Mouse (Mus musculus) lung, adult 2 months (tissue): ENCODE measurements around the gene Sipa1l1. TPM values are rescaled to one million over a fixed set of nuclear protein-coding genes. Genes with fewer than 3 reads are reported as not detected.

Experiments used
- DNase-seq: peaks from one replicate; pipeline ENCODE4 v3.0.0; 2022
- H3K4me1 ChIP-seq: fragments of 200-500 bp; 2 replicates; pipeline ENCODE4 v1.6.1; 2011; ENCODE audit warnings: low read length; ENCODE audit not compliant: control insufficient read depth, insufficient read depth
- H3K4me3 ChIP-seq: fragments of 200-500 bp; replicated peaks from 2 replicates; pipeline ENCODE3; 2011; ENCODE audit warnings: low read depth, mild to moderate bottlenecking, control low read depth, low read length; ENCODE audit errors: extremely low read depth
- CTCF ChIP-seq: fragments of 200-500 bp; IDR thresholded peaks from 2 replicates; pipeline ENCODE4 v1.5.1; 2011; ENCODE audit warnings: mild to moderate bottlenecking, low read length, control low read depth; ENCODE audit not compliant: insufficient read depth
- POLR2A ChIP-seq: fragments of 200-500 bp; IDR thresholded peaks from 2 replicates; pipeline ENCODE4 v1.6.1; 2011; ENCODE audit warnings: low read depth, mild to moderate bottlenecking, control low read depth, low read length, borderline replicate concordance; ENCODE audit errors: extremely low read depth
- WGBS: fragments of 180-500 bp; shearing (Covaris S2); methylation state at CpG from one replicate; pipeline ENCODE4 v1.1.7; 2018; 5-methylcytosine and 5-hydroxymethylcytosine counted together
- polyA plus RNA-seq: library from polyadenylated mRNA; depleted of rRNA; stranded (reverse); fragments of >200 nt; gene quantifications from 2 replicates; pipeline ENCODE4 v1.2.3, GENCODE M21; 2012

Gene Sipa1l1
- polyA plus RNA-seq, 1 experiment: 26.9 TPM

GRCm38 (mm10) chr12:82448129-82448815 lies 279.2 kb downstream of the Sipa1l1 start:
- no peak for DNase-seq
- 0 out of 2 replicates have a peak, but pooled peaks cover 5% of the 10 kb centered on the region for H3K4me1 ChIP-seq
- no peak for TF ChIP-seq POLR2A
- TF ChIP-seq CTCF: no peak
- H3K4me3 ChIP-seq: no peak overlapping the region
- 67% methylated on average over 9 of the region's 9 CpGs for WGBS

DNA sequence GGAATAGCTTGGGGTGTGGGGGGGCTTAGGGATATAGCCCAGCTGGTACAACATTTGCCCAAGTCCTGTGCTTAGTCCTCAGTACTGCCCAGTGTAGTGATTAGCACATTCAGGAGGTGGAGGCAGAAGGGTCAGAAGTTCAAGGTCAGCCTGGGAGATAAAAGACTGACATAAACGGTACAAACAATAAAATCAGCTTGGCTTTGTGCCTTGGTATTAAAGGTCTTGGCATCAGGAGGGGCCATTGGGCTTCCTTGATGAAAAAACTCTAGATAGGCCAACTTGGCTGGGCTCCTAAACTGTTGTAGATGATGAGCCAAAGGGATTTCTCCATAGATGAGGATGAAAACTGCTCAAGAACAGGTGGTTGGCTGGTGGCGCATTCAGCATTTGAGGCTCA lies 283.3 kb downstream of the Sipa1l1 start:
- Histone ChIP-seq H3K4me1 (0 out of 2 replicates have a peak, but pooled peaks cover 5% of the 10 kb centered on the region), H3K4me3 (no peak overlapping the region)
- no peak for DNase-seq
- TF ChIP-seq POLR2A (no peak), CTCF (no peak)
- 64% methylated on average over 2 of the region's 2 CpGs for WGBS

- no peak overlapping the region for H3K4me3 ChIP-seq
- no peak for DNase-seq
- WGBS: 51% methylated on average over 6 of the region's 6 CpGs
- no peaks in the 10 kb centered on the region for H3K4me1 ChIP-seq
- TF ChIP-seq POLR2A (no peak), CTCF (no peak)
Measured at GRCm38 (mm10) chr12:82454415-82454814, 285.3 kb downstream of the Sipa1l1 start.

- Histone ChIP-seq H3K4me1 (no peaks in the 10 kb centered on the region), H3K4me3 (no peak overlapping the region)
- WGBS: 76% methylated on average over 10 of the region's 10 CpGs
- TF ChIP-seq CTCF: no peak
- TF ChIP-seq POLR2A: no peak
- DNase-seq: no peak
Measured at GRCm38 (mm10) chr12:82455700-82456413, 286.7 kb downstream of the Sipa1l1 start.

DNA sequence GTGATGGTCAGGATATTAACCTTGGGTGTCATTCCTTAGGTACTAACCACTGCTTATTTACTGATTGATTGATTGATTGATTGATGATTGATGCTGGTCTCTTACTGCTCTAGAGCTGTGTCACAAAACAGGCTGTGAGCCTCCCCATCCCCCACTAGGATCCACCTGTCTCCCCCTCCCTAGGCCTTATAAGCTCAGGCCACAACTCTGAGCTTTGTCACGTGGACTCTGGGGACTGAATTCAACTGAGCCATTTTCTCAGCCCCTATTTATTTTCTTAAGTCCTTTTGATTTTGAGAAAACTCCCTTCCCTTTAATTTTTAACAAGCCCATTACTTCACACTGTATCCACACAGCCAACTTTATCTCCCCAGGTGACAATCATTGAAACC lies 287.3 kb downstream of the Sipa1l1 start:
- WGBS: 80% methylated on average over 1 of the region's 1 CpGs
- no peak for DNase-seq
- no peak for TF ChIP-seq POLR2A
- TF ChIP-seq CTCF: no peak

DNA sequence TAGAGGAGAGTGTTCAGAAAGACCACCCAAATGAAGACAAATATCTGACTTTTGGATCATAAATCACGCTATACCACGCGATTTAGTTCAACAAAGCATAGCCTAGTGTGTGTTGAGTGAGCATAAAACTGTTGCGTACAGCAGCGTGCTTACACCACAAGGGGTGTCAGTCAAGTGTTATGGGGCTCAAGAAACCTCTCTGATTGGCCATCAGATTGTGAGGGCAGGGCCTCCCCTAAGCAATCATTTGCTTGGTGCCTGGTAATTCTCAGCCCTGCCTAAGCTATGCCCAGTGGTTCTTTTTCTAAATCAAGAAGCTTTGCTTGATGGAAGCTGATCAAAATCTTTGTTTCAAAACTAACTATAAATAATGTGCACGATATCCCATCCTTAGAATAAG lies 288.5 kb downstream of the Sipa1l1 start:
- H3K4me3 ChIP-seq: no peak overlapping the region
- H3K4me1 ChIP-seq: no peaks in the 10 kb centered on the region
- 90% methylated on average over 6 of the region's 6 CpGs for WGBS
- no peak for DNase-seq
- no peak for TF ChIP-seq CTCF
- no peak for TF ChIP-seq POLR2A

More for the DNA sequence above, 287.3 kb downstream of the Sipa1l1 start:
- Histone ChIP-seq H3K4me3 (no peak overlapping the region), H3K4me1 (no peaks in the 10 kb centered on the region)

- no peaks in the 10 kb centered on the region for H3K4me1 ChIP-seq
- WGBS: 88% methylated on average over 8 of the region's 8 CpGs
- DNase-seq: no peak
- no peak for TF ChIP-seq CTCF
- TF ChIP-seq POLR2A: no peak
- H3K4me3 ChIP-seq: no peak overlapping the region
Measured at GRCm38 (mm10) chr12:82458017-82458416, 288.9 kb downstream of the Sipa1l1 start.

DNA sequence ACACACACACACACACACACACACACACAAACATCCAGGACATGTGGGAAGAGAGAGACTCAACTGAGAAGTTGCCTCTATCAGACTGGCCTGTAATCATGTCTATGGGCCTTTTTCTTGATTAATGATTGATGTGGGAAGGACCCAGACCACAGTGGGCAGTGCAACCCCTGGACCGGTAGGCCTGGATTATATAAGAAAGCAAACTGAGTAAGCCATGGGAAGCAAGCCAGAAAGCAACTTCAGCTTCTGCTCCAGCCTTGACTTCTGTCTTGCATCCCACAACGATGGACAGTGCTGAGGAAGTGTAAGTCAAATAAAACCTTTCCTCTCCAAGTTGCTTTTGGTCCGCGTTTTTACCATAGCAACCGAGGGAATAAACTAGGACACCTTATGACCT lies 298.1 kb downstream of the Sipa1l1 start:
- no peak for DNase-seq
- peaks cover 2% of the 10 kb centered on the region; the same call in 1 of the 2 replicates for H3K4me1 ChIP-seq
- WGBS: 42% methylated on average over 5 of the region's 5 CpGs
- TF ChIP-seq CTCF (no peak), POLR2A (no peak)
- no peak overlapping the region for H3K4me3 ChIP-seq

DNA sequence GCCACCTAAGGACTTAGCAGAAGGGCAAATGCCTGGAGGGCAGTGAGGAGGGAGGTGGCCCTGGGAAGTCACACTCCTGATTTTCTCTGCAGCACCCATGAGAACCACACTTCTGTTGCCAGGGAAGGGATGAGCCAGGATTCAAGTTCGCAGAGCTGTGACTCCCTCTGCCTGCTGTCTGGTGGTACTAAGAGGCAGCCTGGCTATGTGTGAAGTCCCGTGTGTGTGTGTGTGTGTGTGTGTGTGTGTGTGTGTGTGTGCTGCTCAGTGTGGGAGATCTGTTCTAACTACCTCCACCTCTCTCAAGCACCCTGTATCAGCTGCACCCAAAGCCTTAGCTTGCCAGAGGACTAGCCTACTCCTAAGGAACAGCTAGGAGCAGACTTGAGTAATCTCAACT lies 298.5 kb downstream of the Sipa1l1 start:
- DNase-seq: no peak
- peaks cover 2% of the 10 kb centered on the region; the same call in 1 of the 2 replicates for H3K4me1 ChIP-seq
- whole genome bisulfite sequencing: 55% methylated on average over 2 of the region's 2 CpGs
- no peak for TF ChIP-seq POLR2A
- TF ChIP-seq CTCF: peak; percentile 74
- no peak overlapping the region for H3K4me3 ChIP-seq
